Mouse (Mus musculus): ENCODE measurements at regions not wholly inside any gene's neighbourhood (a gene's known extent, or its start where the extent isn't known, plus 50 kb on each side); places are given as distances from the start of the nearest gene placed in this dataset.
A peak's percentile ranks its signal among the peaks of the same experiment; 100 is the strongest.

GRCm38 (mm10) chr3:78284071-78284470 is 1002.2 kb downstream of the Rapgef2 start:
- Histone ChIP-seq H3K36me3 (replicated peaks; ENCODE audit: control insufficient read depth, insufficient read depth) (no peaks in the 10 kb centered on the region), H3K4me2 (replicated peaks) (no peak overlapping the region)

GRCm38 (mm10) chr3:78236920-78237319 is 1049.4 kb downstream of the Rapgef2 start:
- Histone ChIP-seq H3K4me2 (replicated peaks) (no peak overlapping the region), H3K4me3 (replicated peaks; ENCODE audit: low read length) (no peak overlapping the region), H3K9me3 (ENCODE audit: control insufficient read depth, low read length) (no peaks in the 10 kb centered on the region), H3K36me3 (replicated peaks; ENCODE audit: control insufficient read depth, insufficient read depth) (no peaks in the 10 kb centered on the region), H3K4me1 (replicated peaks; ENCODE audit: control insufficient read depth, insufficient read depth, low read length) (no peaks in the 10 kb centered on the region), H3K27me3 (ENCODE audit: control insufficient read depth, insufficient read depth, low read length) (no peaks in the 10 kb centered on the region), H3K27ac (no peak overlapping the region), H3K9ac (no peak overlapping the region)
- ATAC-seq (ENCODE audit: low FRiP score) (0 out of 2 replicates have a peak, but pooled peaks have one; percentile 24), DNase-seq (ENCODE audit: low spot score) (peak; percentile 57)
- WGBS, result 79% methylated on average over 7 of the region's 7 CpGs

More at GRCm38 (mm10) chr3:78284071-78284470, 1002.2 kb downstream of the Rapgef2 start:
- 95% methylated on average over 3 of the region's 3 CpGs for WGBS
- H3K27me3 ChIP-seq (ENCODE audit: control insufficient read depth, insufficient read depth, low read length), result no peaks in the 10 kb centered on the region
- H3K27ac ChIP-seq, result no peak overlapping the region
- no peaks in the 10 kb centered on the region for H3K4me1 ChIP-seq (replicated peaks; ENCODE audit: control insufficient read depth, insufficient read depth, low read length)
- H3K9me3 ChIP-seq (ENCODE audit: control insufficient read depth, low read length), result no peaks in the 10 kb centered on the region
- DNase-seq (ENCODE audit: low spot score) (no peak), ATAC-seq (ENCODE audit: low FRiP score) (no peak)
- no peak overlapping the region for H3K4me3 ChIP-seq (replicated peaks; ENCODE audit: low read length)
- no peak overlapping the region for H3K9ac ChIP-seq

- Histone ChIP-seq H3K36me3 (replicated peaks; ENCODE audit: control insufficient read depth, insufficient read depth) (no peaks in the 10 kb centered on the region), H3K4me1 (replicated peaks; ENCODE audit: control insufficient read depth, insufficient read depth, low read length) (no peaks in the 10 kb centered on the region), H3K9ac (no peak overlapping the region), H3K4me2 (replicated peaks) (no peak overlapping the region), H3K27ac (no peak overlapping the region), H3K27me3 (ENCODE audit: control insufficient read depth, insufficient read depth, low read length) (no peaks in the 10 kb centered on the region), H3K4me3 (replicated peaks; ENCODE audit: low read length) (no peak overlapping the region), H3K9me3 (ENCODE audit: control insufficient read depth, low read length) (no peaks in the 10 kb centered on the region)
- ATAC-seq (ENCODE audit: low FRiP score) (no peak), DNase-seq (ENCODE audit: low spot score) (no peak)
- WGBS, result 34% methylated on average over 3 of the region's 3 CpGs
These were observed 1076.6 kb downstream of the Rapgef2 start for GRCm38 (mm10) chr3:78209729-78210128.

GRCm38 (mm10) chr3:78162601-78163000 is 1123.7 kb downstream of the Rapgef2 start:
- no peak overlapping the region for H3K27ac ChIP-seq
- no peak overlapping the region for H3K9ac ChIP-seq
- H3K4me3 ChIP-seq (replicated peaks; ENCODE audit: low read length), result no peak overlapping the region
- no peaks in the 10 kb centered on the region for H3K4me1 ChIP-seq (replicated peaks; ENCODE audit: control insufficient read depth, insufficient read depth, low read length)
- H3K9me3 ChIP-seq (ENCODE audit: control insufficient read depth, low read length), result no peaks in the 10 kb centered on the region
- H3K36me3 ChIP-seq (replicated peaks; ENCODE audit: control insufficient read depth, insufficient read depth), result no peaks in the 10 kb centered on the region
- whole genome bisulfite sequencing, result 89% methylated on average over 4 of the region's 4 CpGs
- DNase-seq (ENCODE audit: low spot score) (no peak), ATAC-seq (ENCODE audit: low FRiP score) (no peak)
- no peaks in the 10 kb centered on the region for H3K27me3 ChIP-seq (ENCODE audit: control insufficient read depth, insufficient read depth, low read length)
- H3K4me2 ChIP-seq (replicated peaks), result no peak overlapping the region

GRCm38 (mm10) chr3:78158450-78158849 is 1127.9 kb downstream of the Rapgef2 start:
- Histone ChIP-seq H3K36me3 (replicated peaks; ENCODE audit: control insufficient read depth, insufficient read depth) (no peaks in the 10 kb centered on the region), H3K27me3 (ENCODE audit: control insufficient read depth, insufficient read depth, low read length) (no peaks in the 10 kb centered on the region), H3K4me1 (replicated peaks; ENCODE audit: control insufficient read depth, insufficient read depth, low read length) (no peaks in the 10 kb centered on the region), H3K9me3 (ENCODE audit: control insufficient read depth, low read length) (no peaks in the 10 kb centered on the region), H3K4me3 (replicated peaks; ENCODE audit: low read length) (no peak overlapping the region), H3K27ac (no peak overlapping the region), H3K9ac (no peak overlapping the region), H3K4me2 (replicated peaks) (no peak overlapping the region)
- ATAC-seq (ENCODE audit: low FRiP score) (no peak), DNase-seq (ENCODE audit: low spot score) (no peak)
- 93% methylated on average over 4 of the region's 4 CpGs for WGBS

All from hindbrain, embryonic 14.5 days (tissue).